Mouse (Mus musculus): ENCODE measurements around the gene Fkbpl. TPM values are rescaled to one million over a fixed set of nuclear protein-coding genes. Genes with fewer than 3 reads are reported as not detected.

The Fkbpl gene
- polyA plus RNA-seq, 1 experiment from 2014 or later, result 16.6 TPM

DNA sequence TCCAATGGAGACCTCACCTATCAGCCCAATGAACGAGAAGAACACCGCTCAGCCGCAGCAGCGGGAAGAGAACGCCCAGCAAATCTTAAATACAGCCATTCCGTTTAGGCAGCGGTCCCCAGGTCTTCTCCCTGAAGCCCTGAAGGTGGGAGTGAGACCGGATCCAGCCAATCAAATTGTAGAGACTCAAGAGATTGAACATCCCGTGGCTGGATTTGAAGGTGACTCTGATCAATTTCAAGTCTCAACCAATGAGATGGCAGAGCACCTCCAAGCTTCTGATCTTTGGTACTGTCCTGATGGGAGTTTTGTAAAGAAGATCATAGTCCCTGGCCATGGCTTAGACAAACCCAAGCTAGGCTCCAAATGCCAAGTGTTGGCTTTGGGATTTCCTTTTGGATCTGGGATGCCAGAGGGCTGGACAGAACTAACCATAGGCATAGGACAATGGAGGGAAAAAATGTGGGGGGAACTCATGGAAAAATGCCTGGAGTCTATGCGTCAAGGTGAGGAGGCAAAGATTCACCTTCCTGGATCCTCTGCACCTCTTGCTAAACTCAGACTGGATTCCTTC, 779 bp downstream of the Fkbpl start:
- Histone ChIP-seq H3K4me3 (ENCODE audit: low read depth, low read length) (peak overlapping the region; percentile 48), H3K27ac (replicated peaks; ENCODE audit: low read depth, low read length) (no peak overlapping the region), H3K4me1 (ENCODE audit: control insufficient read depth, insufficient read depth, low read length) (peaks cover 5% of the 10 kb centered on the region; the same call in 1 of the 2 replicates), H3K27me3 (ENCODE audit: control insufficient read depth, insufficient read depth, low read length) (no peaks in the 10 kb centered on the region), H3K9me3 (replicated peaks; ENCODE audit: control insufficient read depth, low read length) (no peaks in the 10 kb centered on the region), H3K4me2 (ENCODE audit: low read depth, low read length) (peak overlapping the region; percentile 34), H3K36me3 (replicated peaks; ENCODE audit: control insufficient read depth, insufficient read depth, low read depth, low read length) (no peaks in the 10 kb centered on the region), H3K9ac (replicated peaks; ENCODE audit: low read length) (peak overlapping the region; percentile 61)
- no peak for ATAC-seq (replicated peaks; ENCODE audit: insufficient number of reproducible peaks, low FRiP score, low TSS enrichment, low read depth)
- no peak for DNase-seq (ENCODE audit: low spot score)
- WGBS, result 40% methylated on average over 10 of the region's 10 CpGs

DNA sequence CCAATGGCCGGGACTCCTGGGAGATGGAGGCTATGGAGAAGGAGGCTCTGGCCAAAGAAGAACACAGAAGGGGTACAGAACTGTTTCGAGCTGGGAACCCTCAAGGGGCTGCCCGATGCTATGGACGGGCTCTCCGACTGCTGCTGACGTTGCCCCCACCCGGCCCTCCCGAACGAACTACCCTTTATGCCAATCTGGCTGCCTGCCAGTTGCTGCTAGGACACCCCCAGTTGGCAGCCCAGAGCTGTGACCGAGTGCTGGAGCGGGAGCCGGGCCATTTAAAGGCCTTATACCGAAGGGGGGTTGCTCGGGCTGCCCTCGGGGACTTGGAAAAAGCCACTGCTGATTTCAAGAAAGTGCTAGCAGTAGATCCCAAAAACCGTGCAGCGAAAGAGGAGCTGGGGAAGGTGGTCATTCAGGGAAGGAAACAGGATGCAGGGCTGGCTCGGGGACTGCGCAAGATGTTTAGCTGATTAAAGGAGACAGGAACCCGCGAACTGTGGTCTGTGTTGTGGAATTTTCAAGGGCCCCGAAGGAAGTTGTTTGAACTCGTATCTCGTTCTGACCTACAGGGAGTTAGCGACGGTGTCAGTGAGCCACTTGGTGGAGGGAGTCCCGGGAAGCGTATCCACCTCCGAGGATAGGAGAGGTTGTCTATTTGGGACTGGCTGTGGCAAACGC, 1.4 kb downstream of the Fkbpl start:
- WGBS, result 88% methylated on average over 30 of the region's 30 CpGs
- DNase-seq (ENCODE audit: low spot score), result no peak
- Histone ChIP-seq H3K4me1 (ENCODE audit: control insufficient read depth, insufficient read depth, low read length) (peaks cover 5% of the 10 kb centered on the region; the same call in 1 of the 2 replicates), H3K4me3 (ENCODE audit: low read depth, low read length) (no peak overlapping the region), H3K9ac (replicated peaks; ENCODE audit: low read length) (no peak overlapping the region), H3K4me2 (ENCODE audit: low read depth, low read length) (no peak overlapping the region), H3K27ac (replicated peaks; ENCODE audit: low read depth, low read length) (no peak overlapping the region), H3K36me3 (replicated peaks; ENCODE audit: control insufficient read depth, insufficient read depth, low read depth, low read length) (peaks cover 3% of the 10 kb centered on the region), H3K9me3 (replicated peaks; ENCODE audit: control insufficient read depth, low read length) (no peaks in the 10 kb centered on the region), H3K27me3 (ENCODE audit: control insufficient read depth, insufficient read depth, low read length) (no peaks in the 10 kb centered on the region)
- ATAC-seq (replicated peaks; ENCODE audit: insufficient number of reproducible peaks, low FRiP score, low TSS enrichment, low read depth), result no peak

DNA sequence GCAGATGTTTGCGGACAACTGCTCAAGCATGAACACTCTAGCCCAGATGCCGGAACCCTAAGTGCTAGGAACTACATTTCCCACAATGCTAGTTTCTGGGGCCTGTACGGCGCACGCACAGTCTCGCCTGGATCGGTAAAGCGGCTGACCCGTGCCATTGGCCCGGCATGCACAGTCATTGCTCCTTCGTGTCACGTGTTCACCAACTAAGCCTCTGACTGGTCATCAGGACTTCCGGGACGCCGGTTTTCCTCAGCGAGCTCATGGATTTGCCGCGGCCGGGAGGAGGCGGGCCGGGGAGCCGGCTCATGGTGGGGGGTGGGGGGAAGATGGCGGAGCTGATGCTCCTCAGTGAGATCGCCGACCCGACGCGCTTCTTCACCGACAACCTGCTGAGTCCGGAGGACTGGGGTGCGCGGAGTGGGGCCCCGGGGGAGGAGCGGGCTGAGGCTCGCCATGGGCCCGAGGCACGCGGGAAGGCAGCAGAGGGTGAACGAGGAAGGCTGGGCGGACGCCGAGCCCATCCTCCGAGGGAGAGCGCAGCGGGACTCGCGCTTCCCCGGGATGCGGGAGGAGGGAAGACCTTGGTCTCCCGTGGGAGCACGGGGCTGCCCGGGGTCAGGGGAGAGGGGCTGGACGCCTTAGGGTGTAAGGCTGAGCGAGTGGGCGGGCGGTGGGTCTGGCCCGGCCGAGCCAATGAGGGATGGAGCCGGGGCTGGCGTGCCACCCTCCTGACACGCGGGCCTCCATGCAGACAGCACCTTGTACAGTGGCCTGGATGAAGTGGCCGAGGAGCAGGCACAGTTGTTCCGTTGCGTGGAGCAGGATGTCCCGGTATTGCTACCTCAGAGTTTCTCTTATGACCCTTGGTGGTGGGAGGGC, 2.6 kb downstream of the Fkbpl start, which contains the start of gene Atf6b:
Gene Atf6b (plus strand): TSS at position 241 of the 882 bp plus-strand sequence.
- Histone ChIP-seq H3K36me3 (replicated peaks; ENCODE audit: control insufficient read depth, insufficient read depth, low read depth, low read length) (peaks cover 7% of the 10 kb centered on the region), H3K27ac (replicated peaks; ENCODE audit: low read depth, low read length) (0 out of 2 replicates have a peak within 1 kb of the TSS, but pooled peaks have one; percentile 63), H3K9me3 (replicated peaks; ENCODE audit: control insufficient read depth, low read length) (no peaks in the 10 kb centered on the region), H3K4me2 (ENCODE audit: low read depth, low read length) (peak within 1 kb of the TSS; percentile 83), H3K4me1 (ENCODE audit: control insufficient read depth, insufficient read depth, low read length) (peaks cover 5% of the 10 kb centered on the region; the same call in 1 of the 2 replicates), H3K4me3 (ENCODE audit: low read depth, low read length) (peak within 1 kb of the TSS; percentile 97), H3K9ac (replicated peaks; ENCODE audit: low read length) (peak within 1 kb of the TSS; percentile 94), H3K27me3 (ENCODE audit: control insufficient read depth, insufficient read depth, low read length) (no peaks in the 10 kb centered on the region)
- DNase-seq (ENCODE audit: low spot score), result peak; percentile 98
- peak; percentile 95 for ATAC-seq (replicated peaks; ENCODE audit: insufficient number of reproducible peaks, low FRiP score, low TSS enrichment, low read depth)
- 2% methylated on average over 62 of the region's 66 CpGs for WGBS

DNA sequence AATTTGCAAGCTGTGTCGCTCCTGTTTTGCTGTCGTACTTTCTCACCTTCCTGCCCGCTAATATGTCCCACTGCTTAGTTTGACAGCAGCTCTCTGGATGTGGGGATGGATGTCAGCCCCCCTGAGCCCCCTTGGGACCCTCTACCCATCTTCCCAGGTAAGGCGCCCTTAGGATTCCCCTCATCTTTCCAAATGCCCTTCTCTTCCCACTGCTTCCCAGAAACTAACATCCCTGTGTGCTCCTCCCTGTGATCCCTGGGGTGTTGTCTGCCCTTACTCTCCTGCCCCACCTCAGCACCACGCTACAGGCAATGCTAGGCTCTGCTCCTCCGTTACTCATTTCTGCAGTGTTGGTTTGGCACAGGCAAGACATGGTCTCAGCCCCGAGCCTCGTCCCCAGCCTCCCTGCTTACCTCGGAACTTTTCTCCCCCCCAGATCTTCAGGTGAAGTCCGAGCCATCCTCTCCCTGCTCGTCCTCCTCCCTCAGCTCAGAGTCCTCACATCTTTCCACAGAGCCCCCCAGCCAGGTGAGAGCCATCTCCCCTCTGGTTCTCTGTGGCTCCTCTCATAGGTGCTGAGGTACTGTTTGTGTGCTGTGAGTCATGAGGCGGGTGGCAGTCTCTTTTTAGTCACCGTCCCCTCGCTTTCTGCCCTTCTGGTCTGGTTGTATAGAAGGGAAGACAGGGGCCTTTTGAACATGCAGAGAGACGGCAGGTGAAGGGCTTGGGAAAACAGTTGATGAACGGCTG, 3.8 kb downstream of the Fkbpl start:
- H3K27me3 ChIP-seq (ENCODE audit: control insufficient read depth, insufficient read depth, low read length), result no peaks in the 10 kb centered on the region
- peak overlapping the region; percentile 94; the same call in 1 of the 2 replicates for H3K9ac ChIP-seq (replicated peaks; ENCODE audit: low read length)
- H3K4me3 ChIP-seq (ENCODE audit: low read depth, low read length), result peak overlapping the region; percentile 97
- peaks cover 5% of the 10 kb centered on the region; the same call in 1 of the 2 replicates for H3K4me1 ChIP-seq (ENCODE audit: control insufficient read depth, insufficient read depth, low read length)
- ATAC-seq (replicated peaks; ENCODE audit: insufficient number of reproducible peaks, low FRiP score, low TSS enrichment, low read depth), result no peak
- no peaks in the 10 kb centered on the region for H3K9me3 ChIP-seq (replicated peaks; ENCODE audit: control insufficient read depth, low read length)
- peaks cover 10% of the 10 kb centered on the region for H3K36me3 ChIP-seq (replicated peaks; ENCODE audit: control insufficient read depth, insufficient read depth, low read depth, low read length)
- H3K27ac ChIP-seq (replicated peaks; ENCODE audit: low read depth, low read length), result no peak overlapping the region
- peak overlapping the region; percentile 83 for H3K4me2 ChIP-seq (ENCODE audit: low read depth, low read length)
- no peak for DNase-seq (ENCODE audit: low spot score)
- 79% methylated on average over 16 of the region's 16 CpGs for WGBS

DNA sequence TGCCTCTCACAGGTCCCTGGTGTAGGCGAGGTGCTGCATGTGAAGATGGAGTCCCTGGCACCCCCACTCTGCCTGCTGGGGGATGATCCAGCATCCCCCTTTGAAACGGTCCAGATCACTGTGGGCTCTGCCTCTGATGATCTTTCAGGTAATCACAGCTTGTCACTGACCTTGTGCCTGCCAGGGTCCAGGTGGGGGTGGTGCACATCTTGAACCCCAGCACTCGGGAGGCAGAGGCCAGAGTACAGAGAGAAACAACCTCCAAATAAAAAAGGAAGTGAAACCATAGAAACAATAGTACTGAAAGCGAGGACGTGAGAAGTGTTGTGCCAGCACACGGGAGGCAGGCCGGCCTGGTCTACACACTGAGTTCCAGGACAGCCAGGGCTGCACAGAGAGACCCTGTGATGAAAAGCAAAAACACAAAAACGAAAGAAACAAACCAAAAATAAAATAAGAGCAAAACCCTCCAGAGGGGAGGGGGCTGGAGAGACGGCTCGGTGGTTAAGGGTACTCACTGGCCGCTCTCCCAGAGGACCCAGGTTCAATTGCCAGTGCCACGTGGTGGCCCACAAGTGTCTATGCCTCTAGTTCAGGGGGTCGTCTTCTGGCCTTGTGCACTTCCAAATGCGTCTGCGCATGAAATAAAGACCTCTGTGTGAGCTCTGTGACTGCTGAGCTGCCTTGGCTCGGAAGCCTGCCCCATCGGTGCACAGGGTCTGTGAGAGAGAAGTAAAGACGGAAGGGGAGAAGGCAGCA, 4.7 kb downstream of the Fkbpl start:
- Histone ChIP-seq H3K9me3 (replicated peaks; ENCODE audit: control insufficient read depth, low read length) (no peaks in the 10 kb centered on the region), H3K4me1 (ENCODE audit: control insufficient read depth, insufficient read depth, low read length) (peaks cover 5% of the 10 kb centered on the region; the same call in 1 of the 2 replicates), H3K27ac (replicated peaks; ENCODE audit: low read depth, low read length) (no peak overlapping the region), H3K4me2 (ENCODE audit: low read depth, low read length) (no peak overlapping the region), H3K36me3 (replicated peaks; ENCODE audit: control insufficient read depth, insufficient read depth, low read depth, low read length) (peaks cover 10% of the 10 kb centered on the region), H3K27me3 (ENCODE audit: control insufficient read depth, insufficient read depth, low read length) (no peaks in the 10 kb centered on the region), H3K9ac (replicated peaks; ENCODE audit: low read length) (no peak overlapping the region), H3K4me3 (ENCODE audit: low read depth, low read length) (no peak overlapping the region)
- DNase-seq (ENCODE audit: low spot score) (no peak), ATAC-seq (replicated peaks; ENCODE audit: insufficient number of reproducible peaks, low FRiP score, low TSS enrichment, low read depth) (no peak)
- WGBS, result 90% methylated on average over 18 of the region's 18 CpGs

DNA sequence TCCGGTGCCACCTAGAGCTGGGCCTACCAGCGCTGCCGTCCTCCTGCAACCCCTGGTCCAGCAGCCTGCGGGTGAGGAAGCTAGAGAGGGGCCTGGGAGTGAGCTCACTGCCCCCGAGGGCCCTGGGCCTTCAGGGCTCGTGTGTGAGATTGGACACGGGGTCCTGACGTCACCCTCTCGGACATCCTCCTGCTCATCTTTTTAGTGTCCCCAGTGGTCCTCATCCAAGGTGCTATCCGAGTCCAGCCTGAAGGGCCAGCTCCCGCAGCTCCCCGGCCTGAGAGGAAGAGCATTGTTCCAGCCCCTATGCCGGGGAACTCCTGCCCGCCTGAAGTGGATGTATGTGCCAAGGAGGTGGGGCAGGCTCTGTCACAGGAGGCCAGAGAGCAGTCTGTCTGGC, 6.2 kb downstream of the Fkbpl start:
- DNase-seq (ENCODE audit: low spot score) (no peak), ATAC-seq (replicated peaks; ENCODE audit: insufficient number of reproducible peaks, low FRiP score, low TSS enrichment, low read depth) (no peak)
- no peak overlapping the region for H3K4me2 ChIP-seq (ENCODE audit: low read depth, low read length)
- no peaks in the 10 kb centered on the region for H3K9me3 ChIP-seq (replicated peaks; ENCODE audit: control insufficient read depth, low read length)
- no peak overlapping the region for H3K27ac ChIP-seq (replicated peaks; ENCODE audit: low read depth, low read length)
- H3K9ac ChIP-seq (replicated peaks; ENCODE audit: low read length), result no peak overlapping the region
- H3K4me1 ChIP-seq (ENCODE audit: control insufficient read depth, insufficient read depth, low read length), result peaks cover 5% of the 10 kb centered on the region; the same call in 1 of the 2 replicates
- H3K27me3 ChIP-seq (ENCODE audit: control insufficient read depth, insufficient read depth, low read length), result no peaks in the 10 kb centered on the region
- no peak overlapping the region for H3K4me3 ChIP-seq (ENCODE audit: low read depth, low read length)
- WGBS, result 91% methylated on average over 14 of the region's 14 CpGs
- H3K36me3 ChIP-seq (replicated peaks; ENCODE audit: control insufficient read depth, insufficient read depth, low read depth, low read length), result peaks cover 10% of the 10 kb centered on the region

All from embryonic facial prominence, embryonic 11.5 days (tissue).